In the genomic region with DNA sequence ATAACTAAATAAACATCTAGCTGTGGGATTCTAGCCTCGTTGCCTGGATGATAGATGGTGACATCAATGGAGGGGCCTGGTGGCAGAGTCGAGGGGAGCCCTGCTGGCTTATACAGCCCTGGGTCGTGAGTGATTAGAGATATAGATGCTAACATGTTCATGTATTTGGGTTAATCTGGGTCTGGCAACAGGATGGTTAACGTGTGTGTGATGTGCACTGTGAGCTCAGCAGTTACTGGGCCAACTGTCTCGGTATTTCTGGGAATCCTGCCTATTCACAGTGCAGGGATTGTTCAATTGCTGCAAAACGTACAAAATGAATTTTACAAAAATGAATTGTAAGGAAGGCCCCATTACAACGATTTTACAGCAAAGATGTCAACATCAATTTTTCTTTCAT, we compare ENCODE assay signal across 14 mouse cellular contexts. TPM values are rescaled to one million over a fixed set of nuclear protein-coding genes. Genes with fewer than 3 reads are reported as not detected.
DNase-seq lines count a peak whose midpoint lies in the region; ATAC-seq lines count a peak whose summit lies in the region.
"Had no signal": no experiment of that assay in that cellular context is flagged by ENCODE, and none has a peak within 500 bp of the region (broad histone marks: within the 10 kb centered on the region; RNA-seq: fewer than 3 reads in every experiment).

No protein-coding gene starts in this region.

- peaks cover 19% of the 10 kb centered on the region for H3K4me1 ChIP-seq in heart, embryonic 16.5 days (ENCODE audit: control insufficient read depth, insufficient read depth, low read length)
- H3K4me1 ChIP-seq in hindbrain, embryonic 15.5 days (replicated peaks), result peaks cover 44% of the 10 kb centered on the region

- no peaks in the 10 kb centered on the region for H3K9me3 ChIP-seq in heart, embryonic 16.5 days (replicated peaks; ENCODE audit: control insufficient read depth, low read length)
- H3K9me3 ChIP-seq in hindbrain, embryonic 15.5 days, result no peaks in the 10 kb centered on the region
- H3K9me3 ChIP-seq: neural tube, embryonic 12.5 days had no signal

- no peak for ATAC-seq in heart, embryonic 16.5 days (replicated peaks; ENCODE audit: extremely low read depth, insufficient read depth, low FRiP score)
- ATAC-seq in hindbrain, embryonic 15.5 days (ENCODE audit: low FRiP score, low read depth), result peak; percentile 43; the same call in 1 of the 2 replicates
- ATAC-seq in granulocyte monocyte progenitor cell, adult 5-6 weeks (replicated peaks; ENCODE audit: poor library complexity, severe bottlenecking), result no peak

- H3K36me3 ChIP-seq in heart, embryonic 16.5 days (ENCODE audit: control insufficient read depth, insufficient read depth), result peaks cover 6% of the 10 kb centered on the region
- no peaks in the 10 kb centered on the region for H3K36me3 ChIP-seq in hindbrain, embryonic 15.5 days

- DNase-seq in heart, adult 9 months (ENCODE audit: low spot score in 2 of 2), result no peak
- peak; percentile 32 for DNase-seq in retina, postnatal 1 day
- DNase-seq in retina, embryonic 14.5 days (ENCODE audit: low spot score), result no peak
- DNase-seq in left cerebral cortex, postnatal 10 days (ENCODE audit: extremely low spot score in 1 of 2, low spot score in 2 of 2), result no peak
- DNase-seq: adrenal gland, postnatal 25 days; cerebellum, adult 18-20 months; heart, adult 2 months; thymus, postnatal 4 days had no signal

- no peak overlapping the region for H3K4me2 ChIP-seq in heart, embryonic 16.5 days (ENCODE audit: low read depth, low read length)
- peak overlapping the region; percentile 33 for H3K4me2 ChIP-seq in hindbrain, embryonic 15.5 days
- H3K4me2 ChIP-seq: neural tube, embryonic 12.5 days had no signal

- intact Hi-C loops in left cerebral cortex, postnatal 10 days (cut with DNase I), result no loop called here

- H3K27me3 ChIP-seq in heart, embryonic 16.5 days (ENCODE audit: control insufficient read depth, insufficient read depth, low read length), result no peaks in the 10 kb centered on the region
- no peaks in the 10 kb centered on the region for H3K27me3 ChIP-seq in hindbrain, embryonic 15.5 days
- H3K27me3 ChIP-seq: neural tube, embryonic 12.5 days had no signal

- peak overlapping the region; percentile 31; the same call in 1 of the 2 replicates for H3K27ac ChIP-seq in heart, embryonic 16.5 days (ENCODE audit: low read length)
- H3K27ac ChIP-seq in hindbrain, embryonic 15.5 days (replicated peaks), result peak overlapping the region; percentile 31
- H3K27ac ChIP-seq: heart, adult 2 months; liver, embryonic 14.5 days; neural tube, embryonic 12.5 days had no signal

- no peak overlapping the region for H3K4me3 ChIP-seq in heart, embryonic 16.5 days (ENCODE audit: low read length)
- H3K4me3 ChIP-seq in hindbrain, embryonic 15.5 days, result no peak overlapping the region
- H3K4me3 ChIP-seq: heart, adult 2 months; neural tube, embryonic 12.5 days had no signal

- 52% methylated on average over 7 of the region's 7 CpGs for WGBS in heart, embryonic 16.5 days
- WGBS in hindbrain, embryonic 15.5 days, result 18% methylated on average over 7 of the region's 7 CpGs

- no peak overlapping the region for H3K9ac ChIP-seq in heart, embryonic 16.5 days (ENCODE audit: low read length)
- H3K9ac ChIP-seq in hindbrain, embryonic 15.5 days, result no peak overlapping the region
- H3K9ac ChIP-seq: liver, embryonic 14.5 days; neural tube, embryonic 12.5 days had no signal

RNA-seq across cellular contexts. Expression of gene Meis2, which starts 20.6 kb away (rescaled TPM):
- 22.1 and 22.6 TPM in 2 replicates for polyA plus RNA-seq in heart, embryonic 16.5 days (2015; fragmentation: Nextera tagmentation; extraction: Ambion mirVana)
- polyA plus RNA-seq in hindbrain, embryonic 15.5 days (2015; fragmentation: Nextera tagmentation; extraction: Ambion mirVana), result 139 and 140 TPM in 2 replicates
- 100 to 1,000 TPM in 1 of 2 experiments, 10 to 100 TPM in 1; 98.2 to 110 TPM for total RNA-seq in left cerebral cortex, postnatal 10 days (2021)
- not detected in 2 replicates for total RNA-seq in granulocyte monocyte progenitor cell, adult 5-6 weeks (2014; fragmentation: Nextera tagmentation)
- total RNA-seq in granulocyte monocyte progenitor cell, adult 5-6 weeks (2017), result not detected in 2 replicates
- total RNA-seq: megakaryocyte, adult 5-6 weeks had no signal

Comparison
In these comparisons a context has a peak if more than half of its experiments do, and no peak if none do; other contexts are left out.
1. RNA of gene Meis2, which starts 20.6 kb away (total RNA-seq): 98.2 to 110 TPM in left cerebral cortex, postnatal 10 days; not detected in granulocyte monocyte progenitor cell, adult 5-6 weeks; every median in the first group is over 10 times any median in the second.